Mouse (Mus musculus) heart, adult 2 months (tissue): Measurements from ENCODE around the gene Wdr4. TPM values are rescaled to one million over a fixed set of nuclear protein-coding genes. Genes with fewer than 3 reads are reported as not detected.

Experiments
- DNase-seq, 2 experiments: peaks; one replicate each; pipeline ENCODE4 v3.0.0; 2021
- H3K27ac ChIP-seq: fragments of 200-600 bp; 2 replicates; pipeline ENCODE4 v1.8.1; 2022
- H3K27me3 ChIP-seq: fragments of 200-500 bp; 2 replicates; pipeline ENCODE4 v1.6.1; 2012; ENCODE audit warnings: mild to moderate bottlenecking, low read length, inconsistent platforms, mixed read lengths; ENCODE audit not compliant: control insufficient read depth, insufficient read depth
- H3K36me3 ChIP-seq: fragments of 200-500 bp; 2 replicates; pipeline ENCODE4 v1.6.1; 2012; ENCODE audit warnings: low read length, inconsistent platforms; ENCODE audit not compliant: control insufficient read depth, insufficient read depth
- H3K4me1 ChIP-seq: fragments of 200-500 bp; 2 replicates; pipeline ENCODE4 v1.6.1; 2011; ENCODE audit warnings: low read length; ENCODE audit not compliant: control insufficient read depth, insufficient read depth
- H3K4me3 ChIP-seq: fragments of 200-600 bp; 2 replicates; pipeline ENCODE4 v1.8.1; 2022
- H3K79me2 ChIP-seq: fragments of 200-500 bp; replicated peaks from 2 replicates; pipeline ENCODE4 v1.6.1; 2012; ENCODE audit warnings: mild to moderate bottlenecking, inconsistent platforms, low read length, moderate library complexity, mixed read lengths; ENCODE audit not compliant: control insufficient read depth, insufficient read depth
- H3K9ac ChIP-seq: fragments of 200-500 bp; 2 replicates; pipeline ENCODE4 v1.6.1; 2012; ENCODE audit warnings: low read depth, mild to moderate bottlenecking, control low read depth, inconsistent platforms, low read length, mixed read lengths
- CTCF ChIP-seq: fragments of 200-600 bp; IDR thresholded peaks from 2 replicates; pipeline ENCODE4 v1.8.1; 2022; ENCODE audit warnings: antibody characterized with exemption, mild to moderate bottlenecking, moderate library complexity
- EP300 ChIP-seq: fragments of 200-500 bp; IDR thresholded peaks from 2 replicates; pipeline ENCODE4 v1.6.1; 2011; ENCODE audit warnings: low read depth, low read length, control low read depth; ENCODE audit not compliant: insufficient read depth
- POLR2A ChIP-seq: fragments of 200-500 bp; IDR thresholded peaks from 2 replicates; pipeline ENCODE4 v1.6.1; 2011; ENCODE audit warnings: mild to moderate bottlenecking, low read depth, low read length, control low read depth; ENCODE audit not compliant: insufficient read depth
- WGBS: fragments of 180-500 bp; shearing (Covaris S2); methylation state at CpG from one replicate; pipeline ENCODE4 v1.1.7; 2018; 5-methylcytosine and 5-hydroxymethylcytosine counted together
- intact Hi-C: fragments of 180-260 bp; cut with DNase I; formaldehyde crosslinking; loops from one replicate; pipeline ENCODE4 v1.15.1; 2025
- polyA plus RNA-seq: library from polyadenylated mRNA; depleted of rRNA; stranded (reverse); fragments of >200 nt; gene quantifications from 2 replicates; pipeline ENCODE4 v1.2.3, GENCODE M21; 2012
- total RNA-seq, 2 experiments: library from RNA; stranded (reverse); gene quantifications; 2 replicates each; pipeline ENCODE4 v1.2.3; 2021

Wdr4 gene
- total and polyA plus RNA-seq, 3 experiments, result 5.2 to 9.9 (median 5.6) TPM

DNA sequence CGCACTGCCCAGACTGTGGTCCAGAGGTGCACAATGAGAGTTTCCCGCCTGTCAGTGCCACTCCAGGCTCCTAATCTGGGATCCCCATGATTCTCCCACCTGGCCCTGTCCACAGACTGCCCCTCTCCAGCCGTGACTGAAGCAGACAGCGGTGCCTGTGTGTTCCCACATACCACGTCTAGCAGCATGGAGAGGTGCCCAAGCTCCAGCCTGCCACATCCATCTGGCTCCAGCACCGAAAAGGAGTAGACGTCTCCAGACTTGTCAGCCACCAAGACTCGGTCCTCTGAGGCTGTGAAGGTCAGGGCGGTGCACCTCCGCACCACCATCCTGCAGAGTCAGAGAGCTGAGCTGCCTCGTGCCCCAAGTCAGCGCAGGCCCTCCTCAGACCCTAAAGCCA lies 16.4 kb downstream of the Wdr4 start:
- Histone ChIP-seq H3K4me3 (no peak overlapping the region), H3K9ac (no peak overlapping the region), H3K36me3 (no peaks in the 10 kb centered on the region), H3K27me3 (no peaks in the 10 kb centered on the region), H3K79me2 (no peaks in the 10 kb centered on the region), H3K27ac (no peak overlapping the region), H3K4me1 (no peaks in the 10 kb centered on the region)
- TF ChIP-seq EP300 (no peak), POLR2A (no peak), CTCF (no peak)
- intact Hi-C loops, result no loop called here
- 94% methylated on average over 12 of the region's 12 CpGs for WGBS
- no peak for DNase-seq

DNA sequence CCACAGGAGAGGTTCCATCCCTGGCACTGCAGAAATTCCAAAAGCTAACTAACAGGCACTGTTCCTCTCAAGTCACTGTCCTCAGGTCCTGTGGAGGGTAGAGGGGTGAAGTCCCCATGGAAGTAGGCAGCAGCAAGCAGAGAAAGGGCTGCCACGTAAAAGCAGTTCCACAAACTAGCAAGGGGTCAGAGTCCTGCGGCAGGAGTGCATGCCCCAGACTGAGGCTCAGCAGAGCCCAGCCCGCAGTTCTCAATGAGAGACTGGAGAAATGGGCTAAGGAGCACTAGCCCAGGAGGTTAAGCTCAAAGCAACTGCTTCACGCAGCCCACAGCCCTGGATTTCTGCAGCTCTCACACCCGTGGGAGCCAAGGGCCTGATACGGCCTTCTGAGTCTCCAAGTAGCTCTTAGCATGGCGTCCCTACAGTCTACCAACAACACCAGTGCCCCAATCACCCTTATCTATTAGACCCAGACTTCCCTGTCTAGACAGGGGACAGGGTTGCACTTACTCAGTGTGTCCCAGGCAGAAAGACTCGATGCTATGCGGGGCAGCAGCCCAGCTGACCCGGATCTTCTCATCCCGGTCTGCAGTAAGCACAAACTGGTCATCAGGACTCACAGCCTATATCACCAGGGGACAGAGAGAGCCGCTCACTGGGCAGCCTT lies 17.4 kb downstream of the Wdr4 start:
- Histone ChIP-seq H3K79me2 (no peaks in the 10 kb centered on the region), H3K27me3 (no peaks in the 10 kb centered on the region), H3K36me3 (no peaks in the 10 kb centered on the region), H3K4me3 (no peak overlapping the region), H3K9ac (no peak overlapping the region), H3K4me1 (no peaks in the 10 kb centered on the region), H3K27ac (no peak overlapping the region)
- no peak for DNase-seq
- no peak for TF ChIP-seq EP300
- no peak for TF ChIP-seq CTCF
- TF ChIP-seq POLR2A, result no peak
- intact Hi-C loops, result no loop called here
- 86% methylated on average over 12 of the region's 12 CpGs for WGBS

DNA sequence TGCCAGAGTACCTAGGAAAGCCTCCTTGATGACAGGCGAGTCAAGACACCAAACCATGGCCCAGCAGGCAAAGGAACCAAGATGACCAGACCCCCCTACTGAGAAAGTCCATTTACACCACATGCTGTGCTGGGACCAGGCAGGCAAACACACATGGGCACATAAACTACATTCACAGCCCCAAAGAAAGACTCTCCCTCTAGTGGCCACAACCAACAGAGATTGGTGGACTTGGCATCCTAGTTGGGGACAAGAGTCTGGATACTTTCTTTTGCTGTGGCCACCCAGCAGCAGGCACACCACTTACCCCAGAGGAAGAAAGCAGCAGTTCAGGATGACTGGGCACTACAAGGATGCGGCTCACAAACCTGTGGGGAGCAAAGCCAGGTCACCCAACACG lies 18.9 kb downstream of the Wdr4 start:
- H3K4me1 ChIP-seq, result no peaks in the 10 kb centered on the region
- 87% methylated on average over 3 of the region's 3 CpGs for WGBS
- H3K27me3 ChIP-seq, result no peaks in the 10 kb centered on the region
- no peak for TF ChIP-seq EP300
- TF ChIP-seq CTCF, result peak; percentile 38
- DNase-seq, result no peak
- no peak overlapping the region for H3K4me3 ChIP-seq
- no peaks in the 10 kb centered on the region for H3K79me2 ChIP-seq
- intact Hi-C loops, result no loop called here
- no peak overlapping the region for H3K27ac ChIP-seq
- no peak overlapping the region for H3K9ac ChIP-seq
- no peaks in the 10 kb centered on the region for H3K36me3 ChIP-seq

DNA sequence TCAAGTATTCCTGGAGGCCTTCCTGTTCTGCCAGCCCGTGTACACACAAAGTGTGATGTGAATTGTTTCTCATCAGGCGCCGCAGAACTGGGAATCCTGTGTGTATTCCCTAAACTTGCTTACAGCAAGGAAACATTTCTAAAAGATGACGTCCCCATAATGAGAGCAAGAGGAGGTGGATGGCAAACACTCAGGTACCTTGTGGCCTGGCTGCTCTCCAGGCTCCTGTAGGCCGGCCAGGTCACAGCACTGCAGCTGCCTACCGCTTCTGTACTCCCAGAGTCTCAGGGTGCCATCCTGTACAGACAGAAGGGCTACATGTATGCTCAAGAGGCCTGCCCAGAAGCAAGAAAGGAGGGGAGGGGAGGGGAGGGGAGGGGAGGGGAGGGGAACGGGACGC lies 19.4 kb downstream of the Wdr4 start:
- intact Hi-C loops, result no loop called here
- no peak overlapping the region for H3K27ac ChIP-seq
- DNase-seq, result no peak
- 89% methylated on average over 8 of the region's 8 CpGs for WGBS
- no peak for TF ChIP-seq EP300
- TF ChIP-seq POLR2A, result no peak
- no peak for TF ChIP-seq CTCF
- H3K79me2 ChIP-seq, result no peaks in the 10 kb centered on the region
- H3K27me3 ChIP-seq, result no peaks in the 10 kb centered on the region
- no peaks in the 10 kb centered on the region for H3K4me1 ChIP-seq
- H3K4me3 ChIP-seq, result no peak overlapping the region
- no peaks in the 10 kb centered on the region for H3K36me3 ChIP-seq
- no peak overlapping the region for H3K9ac ChIP-seq

DNA sequence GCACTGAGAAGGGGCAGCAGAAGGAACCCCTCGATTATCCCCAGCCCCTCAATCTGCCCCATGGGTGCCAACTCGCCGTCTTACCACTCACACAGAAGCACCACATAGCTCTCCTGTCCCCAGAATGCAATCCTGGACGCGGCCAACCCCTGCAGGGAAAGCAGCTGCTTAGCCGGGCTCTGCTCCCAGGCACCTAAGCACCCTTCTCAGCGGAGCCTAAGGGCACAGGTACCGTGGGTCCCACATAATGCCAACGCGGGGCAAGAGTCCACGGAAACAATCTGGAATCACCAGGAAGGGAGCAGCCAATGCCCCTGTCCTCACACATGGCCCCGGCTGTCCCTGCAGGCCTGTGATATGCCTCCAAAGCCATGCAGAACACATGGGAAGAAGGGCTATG lies 20.1 kb downstream of the Wdr4 start:
- Histone ChIP-seq H3K27me3 (no peaks in the 10 kb centered on the region), H3K79me2 (no peaks in the 10 kb centered on the region), H3K9ac (no peak overlapping the region), H3K4me3 (no peak overlapping the region), H3K27ac (no peak overlapping the region), H3K36me3 (no peaks in the 10 kb centered on the region), H3K4me1 (no peaks in the 10 kb centered on the region)
- TF ChIP-seq EP300, result no peak
- TF ChIP-seq POLR2A, result no peak
- TF ChIP-seq CTCF, result no peak
- DNase-seq, result no peak
- intact Hi-C loops, result no loop called here
- WGBS, result 94% methylated on average over 12 of the region's 12 CpGs

DNA sequence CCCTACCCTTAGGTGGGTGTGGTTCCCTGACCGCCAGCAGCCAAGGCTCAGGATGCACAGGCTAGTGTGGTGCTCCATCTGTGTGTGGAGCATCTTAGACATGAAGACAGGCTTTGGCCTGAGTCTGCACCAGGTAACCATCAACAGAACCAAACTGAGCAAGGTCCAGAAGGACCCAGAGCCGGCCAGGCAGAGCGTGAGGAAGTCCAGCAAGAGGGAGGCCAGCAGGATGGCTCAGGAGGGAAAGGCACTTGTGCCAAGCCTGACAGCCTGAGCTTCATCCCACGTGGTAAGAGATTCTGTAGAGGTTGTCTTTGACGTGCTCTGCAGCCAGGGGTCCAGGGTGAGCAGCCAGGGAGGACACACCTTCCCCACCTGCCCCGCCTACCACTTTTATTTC lies 22.1 kb downstream of the Wdr4 start:
- H3K27ac ChIP-seq, result no peak overlapping the region
- H3K27me3 ChIP-seq, result no peaks in the 10 kb centered on the region
- no peaks in the 10 kb centered on the region for H3K4me1 ChIP-seq
- TF ChIP-seq CTCF (no peak), POLR2A (no peak), EP300 (no peak)
- intact Hi-C loops, result no loop called here
- H3K4me3 ChIP-seq, result no peak overlapping the region
- no peak for DNase-seq
- no peaks in the 10 kb centered on the region for H3K36me3 ChIP-seq
- H3K9ac ChIP-seq, result no peak overlapping the region
- no peaks in the 10 kb centered on the region for H3K79me2 ChIP-seq
- 96% methylated on average over 6 of the region's 6 CpGs for WGBS
